Mouse (Mus musculus) forebrain, embryonic 12.5 days (tissue): ENCODE measurements at regions not wholly inside any gene's neighbourhood (a gene's known extent, or its start where the extent isn't known, plus 50 kb on each side); places are given as distances from the start of the nearest gene placed in this dataset.

ENCODE experiments used
- ATAC-seq: fragments of 200-750 bp; cut with Nextera tagmentation; 2 replicates; pipeline ENCODE4 v1.8.0; 2017; ENCODE audit warnings: moderate TSS enrichment; ENCODE audit not compliant: low FRiP score
- H3K27ac ChIP-seq: fragments of 300-500 bp; sonication (generic); 2 replicates; pipeline ENCODE4 v1.5.1; 2016; ENCODE audit warnings: mild to moderate bottlenecking
- H3K27me3 ChIP-seq: fragments of 300-500 bp; sonication (generic); 2 replicates; pipeline ENCODE4 v1.6.1; 2016; ENCODE audit warnings: mild to moderate bottlenecking
- H3K36me3 ChIP-seq: fragments of 300-500 bp; sonication (generic); replicated peaks from 2 replicates; pipeline ENCODE4 v1.6.1; 2016; ENCODE audit warnings: mild to moderate bottlenecking
- H3K4me1 ChIP-seq: fragments of 300-500 bp; sonication (generic); 2 replicates; pipeline ENCODE4 v1.6.1; 2016
- H3K4me2 ChIP-seq: fragments of 300-500 bp; sonication (generic); 2 replicates; pipeline ENCODE4 v1.6.1; 2016; ENCODE audit warnings: mild to moderate bottlenecking, moderate library complexity
- H3K4me3 ChIP-seq: fragments of 300-500 bp; sonication (generic); replicated peaks from 2 replicates; pipeline ENCODE4 v1.5.1; 2016; ENCODE audit warnings: mild to moderate bottlenecking
- H3K9ac ChIP-seq: fragments of 300-500 bp; sonication (generic); 2 replicates; pipeline ENCODE4 v1.6.1; 2016; ENCODE audit warnings: mild to moderate bottlenecking
- H3K9me3 ChIP-seq: fragments of 300-500 bp; sonication (generic); 2 replicates; pipeline ENCODE4 v1.6.1; 2016
- WGBS: fragments of 180-500 bp; shearing (Covaris S2); methylation state at CpG from one replicate; pipeline ENCODE4 v1.1.7; 2016; 5-methylcytosine and 5-hydroxymethylcytosine counted together

- peaks cover 15% of the 10 kb centered on the region for H3K4me1 ChIP-seq
- no peak overlapping the region for H3K9ac ChIP-seq
- peaks cover 77% of the 10 kb centered on the region for H3K27me3 ChIP-seq
- H3K4me3 ChIP-seq, result no peak overlapping the region
- ATAC-seq, result peak; percentile 37
- H3K4me2 ChIP-seq, result no peak overlapping the region
- 14% methylated on average over 6 of the region's 6 CpGs for WGBS
- H3K27ac ChIP-seq, result peak overlapping the region; percentile 72
- H3K36me3 ChIP-seq, result no peaks in the 10 kb centered on the region
- H3K9me3 ChIP-seq, result no peaks in the 10 kb centered on the region
Observed at GRCm38 (mm10) chr7:70164691-70165193, 201.8 kb downstream of the Nr2f2 start.

- ATAC-seq, result peak; percentile 23; the same call in 1 of the 2 replicates
- Histone ChIP-seq H3K4me3 (no peak overlapping the region), H3K9ac (no peak overlapping the region), H3K9me3 (no peaks in the 10 kb centered on the region), H3K4me2 (no peak overlapping the region), H3K27me3 (peaks cover 78% of the 10 kb centered on the region), H3K4me1 (peaks cover 8% of the 10 kb centered on the region), H3K36me3 (no peaks in the 10 kb centered on the region), H3K27ac (no peak overlapping the region)
- 10% methylated on average over 8 of the region's 8 CpGs for WGBS
Observed at GRCm38 (mm10) chr7:70158531-70158930, 208.0 kb downstream of the Nr2f2 start.

GRCm38 (mm10) chr7:70144726-70145271 is 221.7 kb downstream of the Nr2f2 start:
- 86% methylated on average over 4 of the region's 4 CpGs for WGBS
- no peak overlapping the region for H3K4me3 ChIP-seq
- no peak overlapping the region for H3K27ac ChIP-seq
- H3K9ac ChIP-seq, result no peak overlapping the region
- no peaks in the 10 kb centered on the region for H3K4me1 ChIP-seq
- no peaks in the 10 kb centered on the region for H3K9me3 ChIP-seq
- no peak overlapping the region for H3K4me2 ChIP-seq
- no peak for ATAC-seq
- H3K36me3 ChIP-seq, result no peaks in the 10 kb centered on the region
- peaks cover 6% of the 10 kb centered on the region; the same call in 1 of the 2 replicates for H3K27me3 ChIP-seq

GRCm38 (mm10) chr7:70136837-70137236 is 229.7 kb downstream of the Nr2f2 start:
- Histone ChIP-seq H3K27me3 (peaks cover 4% of the 10 kb centered on the region; the same call in 1 of the 2 replicates), H3K36me3 (no peaks in the 10 kb centered on the region), H3K4me3 (no peak overlapping the region), H3K9ac (no peak overlapping the region), H3K4me1 (no peaks in the 10 kb centered on the region), H3K9me3 (no peaks in the 10 kb centered on the region), H3K4me2 (no peak overlapping the region), H3K27ac (no peak overlapping the region)
- no peak for ATAC-seq
- 89% methylated on average over 5 of the region's 5 CpGs for WGBS

GRCm38 (mm10) chr7:70135416-70135815 is 231.1 kb downstream of the Nr2f2 start:
- H3K4me1 ChIP-seq, result peaks cover 1% of the 10 kb centered on the region; the same call in 1 of the 2 replicates
- H3K9me3 ChIP-seq, result no peaks in the 10 kb centered on the region
- H3K27me3 ChIP-seq, result peaks cover 4% of the 10 kb centered on the region; the same call in 1 of the 2 replicates
- no peak for ATAC-seq
- no peak overlapping the region for H3K27ac ChIP-seq
- H3K36me3 ChIP-seq, result no peaks in the 10 kb centered on the region
- H3K4me3 ChIP-seq, result no peak overlapping the region
- WGBS, result 98% methylated on average over 3 of the region's 3 CpGs
- H3K9ac ChIP-seq, result no peak overlapping the region
- no peak overlapping the region for H3K4me2 ChIP-seq

- Histone ChIP-seq H3K4me1 (peaks cover 12% of the 10 kb centered on the region), H3K9ac (no peak overlapping the region), H3K4me3 (no peak overlapping the region), H3K9me3 (no peaks in the 10 kb centered on the region), H3K36me3 (no peaks in the 10 kb centered on the region), H3K27me3 (peaks cover 8% of the 10 kb centered on the region; the same call in 1 of the 2 replicates), H3K4me2 (peak overlapping the region; percentile 21; the same call in 1 of the 2 replicates), H3K27ac (peak overlapping the region; percentile 79)
- WGBS, result 24% methylated on average over 15 of the region's 15 CpGs
- peak; percentile 97 for ATAC-seq
Observed at GRCm38 (mm10) chr7:70129963-70130362, 236.6 kb downstream of the Nr2f2 start.

- Histone ChIP-seq H3K9ac (no peak overlapping the region), H3K9me3 (no peaks in the 10 kb centered on the region), H3K4me3 (no peak overlapping the region), H3K4me1 (peaks cover 46% of the 10 kb centered on the region), H3K36me3 (no peaks in the 10 kb centered on the region), H3K27me3 (peaks cover 41% of the 10 kb centered on the region), H3K27ac (peak overlapping the region; percentile 59), H3K4me2 (peak overlapping the region; percentile 22; the same call in 1 of the 2 replicates)
- ATAC-seq, result peak; percentile 68
- WGBS, result 20% methylated on average over 9 of the region's 9 CpGs
Observed at GRCm38 (mm10) chr7:70122818-70123217, 243.7 kb downstream of the Nr2f2 start.

GRCm38 (mm10) chr7:70119517-70119916 is 247.0 kb downstream of the Nr2f2 start:
- Histone ChIP-seq H3K27me3 (peaks cover 49% of the 10 kb centered on the region), H3K4me1 (peaks cover 56% of the 10 kb centered on the region), H3K9me3 (no peaks in the 10 kb centered on the region), H3K27ac (peak overlapping the region; percentile 68), H3K4me3 (no peak overlapping the region), H3K9ac (no peak overlapping the region), H3K4me2 (no peak overlapping the region), H3K36me3 (no peaks in the 10 kb centered on the region)
- WGBS, result 67% methylated on average over 8 of the region's 8 CpGs
- ATAC-seq, result no peak

GRCm38 (mm10) chr7:70118971-70119370 is 247.6 kb downstream of the Nr2f2 start:
- Histone ChIP-seq H3K27ac (peak overlapping the region; percentile 93), H3K27me3 (peaks cover 48% of the 10 kb centered on the region)

GRCm38 (mm10) chr7:70117930-70118922 is 248.3 kb downstream of the Nr2f2 start:
- Histone ChIP-seq H3K27me3 (peaks cover 47% of the 10 kb centered on the region), H3K4me1 (peaks cover 54% of the 10 kb centered on the region), H3K27ac (peak overlapping the region; percentile 93), H3K9ac (peak overlapping the region; percentile 39), H3K9me3 (no peaks in the 10 kb centered on the region), H3K4me3 (peak overlapping the region; percentile 33), H3K4me2 (peak overlapping the region; percentile 58), H3K36me3 (no peaks in the 10 kb centered on the region)
- WGBS, result 4% methylated on average over 21 of the region's 21 CpGs
- ATAC-seq, result peak; percentile 73

More at GRCm38 (mm10) chr7:70118971-70119370, 247.6 kb downstream of the Nr2f2 start:
- WGBS, result 6% methylated on average over 7 of the region's 7 CpGs
- Histone ChIP-seq H3K36me3 (no peaks in the 10 kb centered on the region), H3K9ac (peak overlapping the region; percentile 39; the same call in 1 of the 2 replicates), H3K4me2 (peak overlapping the region; percentile 58), H3K9me3 (no peaks in the 10 kb centered on the region), H3K4me3 (peak overlapping the region; percentile 33; the same call in 1 of the 2 replicates), H3K4me1 (peaks cover 56% of the 10 kb centered on the region)
- no peak for ATAC-seq

GRCm38 (mm10) chr7:70109013-70109412 is 257.5 kb downstream of the Nr2f2 start:
- Histone ChIP-seq H3K36me3 (no peaks in the 10 kb centered on the region), H3K27me3 (peaks cover 18% of the 10 kb centered on the region), H3K4me3 (no peak overlapping the region), H3K4me1 (peaks cover 29% of the 10 kb centered on the region), H3K9me3 (no peaks in the 10 kb centered on the region), H3K27ac (peak overlapping the region; percentile 84), H3K4me2 (peak overlapping the region; percentile 38), H3K9ac (peak overlapping the region; percentile 29; the same call in 1 of the 2 replicates)
- ATAC-seq, result no peak
- 14% methylated on average over 8 of the region's 8 CpGs for WGBS

GRCm38 (mm10) chr7:70105024-70105423 is 261.5 kb downstream of the Nr2f2 start:
- Histone ChIP-seq H3K4me1 (peaks cover 33% of the 10 kb centered on the region), H3K9me3 (no peaks in the 10 kb centered on the region), H3K4me2 (peak overlapping the region; percentile 31; the same call in 1 of the 2 replicates), H3K36me3 (no peaks in the 10 kb centered on the region), H3K27me3 (peaks cover 12% of the 10 kb centered on the region), H3K9ac (no peak overlapping the region), H3K4me3 (no peak overlapping the region), H3K27ac (peak overlapping the region; percentile 87)
- no peak for ATAC-seq
- WGBS, result 15% methylated on average over 2 of the region's 2 CpGs
